Mouse (Mus musculus): ENCODE data around the gene Plxnb3.

The Plxnb3 gene

DNA sequence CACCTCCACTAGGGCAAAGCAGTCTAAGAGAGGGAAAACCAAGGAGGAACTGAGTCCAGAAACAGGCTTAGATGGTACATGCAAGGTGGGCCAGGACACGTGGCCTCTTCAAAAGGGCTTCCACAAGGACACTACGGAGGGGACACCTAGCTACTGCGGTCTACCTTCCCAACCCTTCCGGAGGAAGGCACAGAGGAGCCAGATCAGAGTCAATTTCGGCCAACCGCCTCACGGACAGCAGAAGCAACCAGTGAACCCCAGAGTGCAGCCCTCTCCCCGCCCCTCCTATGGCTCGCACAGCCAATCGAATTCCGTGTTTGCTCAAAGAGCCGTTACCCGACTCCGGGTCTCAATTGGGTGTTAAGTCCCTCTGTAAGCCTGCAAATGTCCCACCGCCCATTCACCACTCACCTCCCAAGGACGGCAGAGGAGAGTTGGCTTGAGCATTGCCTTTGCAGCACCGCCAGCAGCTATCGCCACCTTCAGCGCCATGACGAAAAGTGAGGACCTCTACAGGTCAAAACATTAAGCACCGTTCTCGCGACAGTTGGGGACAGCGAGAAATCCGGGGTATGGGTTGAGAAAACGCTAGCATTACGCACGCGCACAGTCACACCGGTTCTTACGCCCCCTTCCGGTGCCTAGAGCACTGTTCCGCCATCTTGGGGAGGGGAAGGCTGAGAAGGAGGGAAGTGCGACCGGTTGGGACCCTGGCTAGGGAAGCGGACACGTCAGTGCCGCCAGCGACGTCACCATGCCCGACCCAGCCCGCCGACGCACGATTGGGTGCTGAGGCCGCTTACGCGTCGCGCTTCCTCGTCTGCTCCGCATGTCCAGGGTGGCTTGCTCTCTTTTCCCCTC lies 29.7 kb downstream of the Plxnb3 start, which contains the start of the genes Idh3g and Ssr4:
TSS of gene Idh3g (minus strand) at position 534 of the 861 bp plus-strand sequence.
TSS of gene Ssr4 (plus strand) at position 665 of the 861 bp plus-strand sequence.
- peak; percentile 94 for DNase-seq

- DNase-seq: no peak
Observed at GRCm38 (mm10) chrX:73787225-73787558, 30.3 kb downstream of the Plxnb3 start.

DNA sequence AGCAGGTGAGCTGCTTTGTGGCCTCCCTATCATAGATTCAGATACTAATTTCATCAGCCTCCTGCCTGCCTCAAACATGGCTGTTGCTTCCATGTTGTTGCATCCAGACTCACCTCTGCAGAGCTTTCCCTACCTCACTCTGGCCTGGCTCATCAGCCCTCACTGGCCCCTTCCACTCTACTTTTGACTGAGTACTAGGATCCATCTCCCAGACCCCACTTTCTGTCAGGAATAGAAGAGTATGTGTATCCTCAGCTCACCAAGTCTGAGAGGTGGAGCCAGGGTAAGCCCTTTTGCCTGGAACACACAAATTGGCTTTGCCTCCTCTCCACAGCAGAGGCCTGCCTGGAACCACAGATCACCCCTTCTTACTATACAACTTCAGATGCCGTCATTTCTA lies 31.6 kb downstream of the Plxnb3 start:
- no peak for DNase-seq

DNA sequence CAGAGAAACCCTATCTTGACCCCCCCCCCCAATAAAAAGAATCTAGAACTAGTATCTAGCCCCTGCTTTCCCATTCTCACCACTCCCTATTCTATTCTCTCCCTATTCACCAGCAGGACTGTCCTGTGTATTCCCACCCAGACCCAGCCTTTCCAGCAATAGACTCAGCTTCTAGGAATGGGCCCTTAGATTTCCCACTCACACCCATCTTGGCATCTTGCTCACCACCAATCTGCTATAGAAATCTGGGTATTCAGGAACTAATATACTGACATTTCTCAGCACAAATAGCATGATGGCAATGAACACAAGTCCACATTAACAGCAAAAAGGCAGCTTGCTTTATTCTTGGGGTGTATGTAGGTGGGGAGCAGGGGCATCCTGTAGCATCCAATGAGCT lies 36.1 kb downstream of the Plxnb3 start:
- DNase-seq: no peak

GRCm38 (mm10) chrX:73793505-73793904 lies 36.6 kb downstream of the Plxnb3 start:
- no peak for DNase-seq

GRCm38 (mm10) chrX:73797511-73797910 lies 40.6 kb downstream of the Plxnb3 start:
- no peak for DNase-seq

GRCm38 (mm10) chrX:73798502-73798901 lies 41.6 kb downstream of the Plxnb3 start:
- DNase-seq: peak; percentile 85

DNA sequence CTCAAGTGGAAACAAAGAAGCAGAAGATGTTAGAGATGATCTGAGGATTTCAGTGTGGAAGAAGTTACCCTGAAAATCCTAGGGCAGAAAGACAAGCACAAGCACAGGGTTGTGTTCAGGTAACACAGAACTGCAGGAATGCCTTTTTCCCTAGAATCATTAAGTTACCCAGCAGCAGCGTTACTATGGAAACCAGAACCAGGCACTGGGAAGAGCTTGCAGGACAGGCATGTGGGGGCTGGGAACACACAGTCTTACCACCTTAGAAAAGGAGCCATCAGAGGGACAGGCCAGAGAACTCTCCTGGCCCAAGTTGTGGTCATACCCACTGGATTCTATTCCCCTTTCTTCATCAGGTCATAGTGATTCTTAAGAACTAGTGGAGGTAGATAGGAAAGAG lies 48.9 kb downstream of the Plxnb3 start:
- DNase-seq: no peak

GRCm38 (mm10) chrX:73815072-73815471 lies 58.2 kb downstream of the Plxnb3 start:
- no peak for DNase-seq

- DNase-seq: no peak
Observed at GRCm38 (mm10) chrX:73816596-73817314, 59.9 kb downstream of the Plxnb3 start.
